Comparison of ENCODE assay signal across 8 mouse cellular contexts in genomic region chr19:42090637-42091141, GRCm38 (mm10). TPM values are rescaled to one million over a fixed set of nuclear protein-coding genes. Genes with fewer than 3 reads are reported as not detected.
A peak's percentile ranks its signal among the peaks of the same experiment; 100 is the strongest.
DNase-seq lines count a peak whose midpoint lies in the region; ATAC-seq lines count a peak whose summit lies in the region.

No protein-coding gene starts in this region.

- WGBS in heart, embryonic 10.5 days: 0% methylated on average over 52 of the region's 52 CpGs
- WGBS in hindbrain, embryonic 13.5 days: under 1% methylated on average over 37 of the region's 52 CpGs

- peak; percentile 84 for DNase-seq in heart, embryonic 10.5 days (ENCODE audit: low spot score)
- DNase-seq in heart, adult 18-20 months: no peak
- DNase-seq in A20 (ENCODE audit: low read depth, low spot score): peak; percentile 78
- DNase-seq in brain, adult 2 months (ENCODE audit: low read depth, low spot score): peak; percentile 28
- peak; percentile 47 for DNase-seq in thymus, postnatal 0 days (ENCODE audit: low spot score)
- DNase-seq in cerebellum, postnatal 4 days (ENCODE audit: low spot score in 2 of 2): no peak

- H3K4me1 ChIP-seq in heart, embryonic 10.5 days: peaks cover 36% of the 10 kb centered on the region
- H3K4me1 ChIP-seq in hindbrain, embryonic 13.5 days (replicated peaks): peaks cover 40% of the 10 kb centered on the region

- peak overlapping the region; percentile 97 for H3K4me3 ChIP-seq in heart, embryonic 10.5 days
- peak overlapping the region; percentile 95 for H3K4me3 ChIP-seq in hindbrain, embryonic 13.5 days

- peaks cover 11% of the 10 kb centered on the region for H3K36me3 ChIP-seq in heart, embryonic 10.5 days
- H3K36me3 ChIP-seq in hindbrain, embryonic 13.5 days: peaks cover 16% of the 10 kb centered on the region; the same call in 1 of the 2 replicates

- peak overlapping the region; percentile 89 for H3K4me2 ChIP-seq in hindbrain, embryonic 13.5 days

- peak; percentile 69 for ATAC-seq in hindbrain, embryonic 13.5 days (ENCODE audit: low FRiP score)
- peak; percentile 36 for ATAC-seq in megakaryocyte, adult 5-6 weeks (ENCODE audit: poor library complexity, severe bottlenecking)

- H3K9ac ChIP-seq in hindbrain, embryonic 13.5 days: peak overlapping the region; percentile 93

- no peaks in the 10 kb centered on the region for H3K27me3 ChIP-seq in heart, embryonic 10.5 days (ENCODE audit: insufficient read depth, poor library complexity, severe bottlenecking)
- H3K27me3 ChIP-seq in hindbrain, embryonic 13.5 days: no peaks in the 10 kb centered on the region

- peak overlapping the region; percentile 96 for H3K27ac ChIP-seq in heart, embryonic 10.5 days
- peak overlapping the region; percentile 93 for H3K27ac ChIP-seq in hindbrain, embryonic 13.5 days

- no peaks in the 10 kb centered on the region for H3K9me3 ChIP-seq in heart, embryonic 10.5 days
- no peaks in the 10 kb centered on the region for H3K9me3 ChIP-seq in hindbrain, embryonic 13.5 days

RNA-seq across cellular contexts. Expression of gene Pi4k2a, which starts 0.4 kb away (rescaled TPM):
- 18.9 and 23.1 TPM in 2 replicates for polyA plus RNA-seq in heart, embryonic 10.5 days (2016; fragmentation: Nextera tagmentation; extraction: Ambion mirVana)
- total RNA-seq in heart, adult 18-20 months (2021): 10 to 100 TPM; 18.2 to 19.3 TPM
- 27.0 and 27.9 TPM in 2 replicates for polyA plus RNA-seq in hindbrain, embryonic 13.5 days (2015; fragmentation: Nextera tagmentation; extraction: Ambion mirVana)
- 12.0 and 12.2 TPM in 2 replicates for total RNA-seq in megakaryocyte, adult 5-6 weeks (2015)
- 9.9 and 10.7 TPM in 2 replicates for total RNA-seq in megakaryocyte, adult 5-6 weeks (2017)
- 20.1 and 23.3 TPM in 2 replicates for polyA plus RNA-seq in thymus, postnatal 0 days (2015; fragmentation: Nextera tagmentation; extraction: Ambion mirVana)

RNA-seq across cellular contexts. Expression of gene Morn4, which starts 4.5 kb away (rescaled TPM):
- 18.8 and 22.0 TPM in 2 replicates for polyA plus RNA-seq in heart, embryonic 10.5 days (2016; fragmentation: Nextera tagmentation; extraction: Ambion mirVana)
- 1 to 10 TPM; 2.3 to 3.1 TPM for total RNA-seq in heart, adult 18-20 months (2021)
- 125 TPM in 2 replicates for polyA plus RNA-seq in hindbrain, embryonic 13.5 days (2015; fragmentation: Nextera tagmentation; extraction: Ambion mirVana)
- 0.36 TPM in 1 of 2 replicates, not detected in the other for total RNA-seq in megakaryocyte, adult 5-6 weeks (2015)
- total RNA-seq in megakaryocyte, adult 5-6 weeks (2017): 0.07 TPM in 1 of 2 replicates, not detected in the other
- 1.8 and 2.2 TPM in 2 replicates for polyA plus RNA-seq in thymus, postnatal 0 days (2015; fragmentation: Nextera tagmentation; extraction: Ambion mirVana)

RNA-seq across cellular contexts. Expression of gene Avpi1, which starts 38.2 kb away (rescaled TPM):
- 29.0 and 32.7 TPM in 2 replicates for polyA plus RNA-seq in heart, embryonic 10.5 days (2016; fragmentation: Nextera tagmentation; extraction: Ambion mirVana)
- total RNA-seq in heart, adult 18-20 months (2021): 10 to 100 TPM; 10.1 to 12.4 TPM
- polyA plus RNA-seq in hindbrain, embryonic 13.5 days (2015; fragmentation: Nextera tagmentation; extraction: Ambion mirVana): 6.4 and 8.6 TPM in 2 replicates
- 1.1 and 1.7 TPM in 2 replicates for total RNA-seq in megakaryocyte, adult 5-6 weeks (2015)
- total RNA-seq in megakaryocyte, adult 5-6 weeks (2017): 2.9 and 6.2 TPM in 2 replicates
- 20.6 and 21.3 TPM in 2 replicates for polyA plus RNA-seq in thymus, postnatal 0 days (2015; fragmentation: Nextera tagmentation; extraction: Ambion mirVana)

RNA-seq across cellular contexts. Expression of gene 4933411K16Rik, which starts 38.6 kb away (rescaled TPM):
- 0.15 TPM in 1 of 2 replicates, not detected in the other for polyA plus RNA-seq in heart, embryonic 10.5 days (2016; fragmentation: Nextera tagmentation; extraction: Ambion mirVana)
- not detected for total RNA-seq in heart, adult 18-20 months (2021)
- not detected in 2 replicates for polyA plus RNA-seq in hindbrain, embryonic 13.5 days (2015; fragmentation: Nextera tagmentation; extraction: Ambion mirVana)
- not detected in 2 replicates for total RNA-seq in megakaryocyte, adult 5-6 weeks (2015)
- not detected in 2 replicates for total RNA-seq in megakaryocyte, adult 5-6 weeks (2017)
- not detected in 2 replicates for polyA plus RNA-seq in thymus, postnatal 0 days (2015; fragmentation: Nextera tagmentation; extraction: Ambion mirVana)

RNA-seq across cellular contexts. Expression of gene Hoga1, which starts 45.3 kb away (rescaled TPM):
- polyA plus RNA-seq in heart, embryonic 10.5 days (2016; fragmentation: Nextera tagmentation; extraction: Ambion mirVana): 0.85 and 1.6 TPM in 2 replicates
- total RNA-seq in heart, adult 18-20 months (2021): 1 to 10 TPM; 1.3 to 1.7 TPM
- polyA plus RNA-seq in hindbrain, embryonic 13.5 days (2015; fragmentation: Nextera tagmentation; extraction: Ambion mirVana): 1.3 and 1.7 TPM in 2 replicates
- not detected in 2 replicates for total RNA-seq in megakaryocyte, adult 5-6 weeks (2015)
- 0.20 and 1.2 TPM in 2 replicates for total RNA-seq in megakaryocyte, adult 5-6 weeks (2017)
- polyA plus RNA-seq in thymus, postnatal 0 days (2015; fragmentation: Nextera tagmentation; extraction: Ambion mirVana): 0.77 and 1.4 TPM in 2 replicates

Comparison
In these comparisons a context has a peak if more than half of its experiments do, and no peak if none do; other contexts are left out.
1. DNase-seq: peak in heart, embryonic 10.5 days (single experiment), A20 (single experiment), brain, adult 2 months (single experiment) and thymus, postnatal 0 days (single experiment); none in heart, adult 18-20 months (0 of 2) and cerebellum, postnatal 4 days (0 of 2).